Mouse (Mus musculus): ENCODE results near the gene Tia1.

- TF ChIP-seq POLR2A (IDR thresholded peaks at IDR 0.05; ENCODE audit: borderline replicate concordance, control insufficient read depth, low read depth, low read length) (no peak), CTCF (IDR thresholded peaks at IDR 0.05; ENCODE audit: control insufficient read depth, insufficient read depth, low read length) (no peak)
These were observed 69.1 kb downstream of the Tia1 start for GRCm38 (mm10) chr6:86473077-86473476.
